Mouse (Mus musculus): Measurements from ENCODE around the gene Chst4.

DNA sequence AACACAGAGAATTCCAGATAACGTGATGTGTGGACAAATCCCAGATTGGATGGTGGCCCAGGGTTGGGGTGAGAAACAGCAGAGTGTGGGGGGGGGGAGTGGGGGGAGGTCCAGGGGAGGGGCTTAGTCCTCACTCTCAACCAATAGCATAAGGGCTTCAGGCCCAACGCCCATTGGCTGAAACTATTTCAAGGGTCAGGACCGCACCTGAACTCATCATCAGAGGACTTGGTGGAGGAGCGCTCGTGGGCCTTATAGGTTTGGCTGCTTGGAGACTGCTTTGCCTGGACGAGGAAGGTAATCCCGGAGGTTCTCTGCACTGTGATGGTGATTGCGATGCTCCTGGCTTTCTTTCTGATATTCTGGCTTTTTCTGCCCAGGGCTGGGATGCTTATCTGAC, 49.3 kb downstream of the Chst4 start, which contains the start of gene Tat:
- no peak for TF ChIP-seq CTCF (IDR thresholded peaks at IDR 0.05; ENCODE audit: extremely low read depth, insufficient read depth, insufficient read length, insufficient replicate concordance)
- no peak for TF ChIP-seq POLR2A (IDR thresholded peaks at IDR 0.05; ENCODE audit: low read depth, low read length)
